Mouse (Mus musculus) brain, embryonic 14.5 days (tissue): Measurements from ENCODE around the gene Amph.

ENCODE experiments used
- CTCF ChIP-seq: fragments of 200-500 bp; IDR thresholded peaks from 2 replicates; pipeline ENCODE4 v1.5.1; 2012; ENCODE audit warnings: inconsistent platforms, mild to moderate bottlenecking, moderate library complexity, borderline replicate concordance; ENCODE audit not compliant: insufficient read depth, insufficient read length; ENCODE audit errors: extremely low read depth
- POLR2A ChIP-seq: fragments of 200-500 bp; IDR thresholded peaks from 2 replicates; pipeline ENCODE4 v1.6.1; 2012; ENCODE audit warnings: mild to moderate bottlenecking, inconsistent platforms, borderline replicate concordance; ENCODE audit not compliant: poor library complexity, insufficient read depth, insufficient read length, severe bottlenecking; ENCODE audit errors: extremely low read depth

GRCm38 (mm10) chr13:19101889-19102402 is 153.9 kb downstream of the Amph start:
- no peak for TF ChIP-seq CTCF
- no peak for TF ChIP-seq POLR2A
